Mouse (Mus musculus): ENCODE data around the gene Tmub2.
A peak's percentile ranks its signal among the peaks of the same experiment; 100 is the strongest.

Tmub2 gene

GRCm38 (mm10) chr11:102284501-102285094, at the start of gene Tmub2:
Tmub2 (plus strand) TSS chr11:102284931.
- DNase-seq = peak; percentile 91 to 95

GRCm38 (mm10) chr11:102236022-102236421, 48.7 kb upstream of the Tmub2 start:
- DNase-seq = no peak

GRCm38 (mm10) chr11:102240636-102241035, 44.1 kb upstream of the Tmub2 start:
- DNase-seq = no peak

- no peak for DNase-seq
Measured at GRCm38 (mm10) chr11:102241246-102241645, 43.5 kb upstream of the Tmub2 start.

- DNase-seq = no peak
Measured at GRCm38 (mm10) chr11:102241874-102242273, 42.9 kb upstream of the Tmub2 start.

GRCm38 (mm10) chr11:102244926-102245449, 39.7 kb upstream of the Tmub2 start:
- no peak for DNase-seq

GRCm38 (mm10) chr11:102245581-102246272, 39.0 kb upstream of the Tmub2 start:
- no peak for DNase-seq

GRCm38 (mm10) chr11:102246273-102246635, 38.5 kb upstream of the Tmub2 start:
- DNase-seq = no peak

GRCm38 (mm10) chr11:102246871-102247270, 37.9 kb upstream of the Tmub2 start:
- no peak for DNase-seq

GRCm38 (mm10) chr11:102248630-102249230, 36.0 kb upstream of the Tmub2 start, which contains the start of gene BC030867:
BC030867 (plus strand) TSS chr11:102248882.
- DNase-seq = peak; percentile 75 to 82

- DNase-seq = no peak
Measured at GRCm38 (mm10) chr11:102249351-102250090, 35.2 kb upstream of the Tmub2 start.

- no peak for DNase-seq
Measured at GRCm38 (mm10) chr11:102257514-102257913, 27.2 kb upstream of the Tmub2 start.

GRCm38 (mm10) chr11:102258095-102258494, 26.6 kb upstream of the Tmub2 start:
- DNase-seq = no peak

GRCm38 (mm10) chr11:102258521-102258920, 26.2 kb upstream of the Tmub2 start:
- DNase-seq = no peak

- no peak for DNase-seq
Measured at GRCm38 (mm10) chr11:102263211-102263610, 21.5 kb upstream of the Tmub2 start.

GRCm38 (mm10) chr11:102265816-102266215, 18.9 kb upstream of the Tmub2 start:
- DNase-seq = no peak

- no peak for DNase-seq
Measured at GRCm38 (mm10) chr11:102266631-102267355, 17.9 kb upstream of the Tmub2 start.

- DNase-seq = peak; percentile 23 to 24
Measured at GRCm38 (mm10) chr11:102267480-102267879, 17.3 kb upstream of the Tmub2 start.

- no peak for DNase-seq
Measured at GRCm38 (mm10) chr11:102268520-102269244, 16.0 kb upstream of the Tmub2 start, which contains the start of gene Asb16. Asb16 (plus strand) TSS chr11:102268743.

GRCm38 (mm10) chr11:102276411-102276915, 8.3 kb upstream of the Tmub2 start:
- DNase-seq = no peak

GRCm38 (mm10) chr11:102277754-102278153, 7.0 kb upstream of the Tmub2 start:
- no peak for DNase-seq
